Mouse (Mus musculus) forebrain, embryonic 11.5 days (tissue): ENCODE measurements at regions not wholly inside any gene's neighbourhood (a gene's known extent, or its start where the extent isn't known, plus 50 kb on each side); places are given as distances from the start of the nearest gene placed in this dataset.

Source experiments
- ATAC-seq: fragments of 200-750 bp; cut with Nextera tagmentation; replicated peaks from 2 replicates; pipeline ENCODE4 v1.8.0; 2017; ENCODE audit warnings: moderate TSS enrichment; ENCODE audit not compliant: low FRiP score
- DNase-seq: peaks from one replicate; pipeline ENCODE4 v3.0.0-alpha.2; 2017; ENCODE audit warnings: low spot score
- H3K27ac ChIP-seq: fragments of 300-500 bp; sonication (generic); 2 replicates; pipeline ENCODE4 v1.5.1; 2014; ENCODE audit warnings: low read depth, low read length
- H3K27me3 ChIP-seq: fragments of 300-500 bp; sonication (generic); 2 replicates; pipeline ENCODE4 v1.6.1; 2014; ENCODE audit warnings: mild to moderate bottlenecking, low read length, mixed read lengths; ENCODE audit not compliant: control insufficient read depth, insufficient read depth
- H3K36me3 ChIP-seq: fragments of 300-500 bp; sonication (generic); 2 replicates; pipeline ENCODE4 v1.6.1; 2014; ENCODE audit warnings: mild to moderate bottlenecking, low read length, moderate library complexity, mixed read lengths; ENCODE audit not compliant: control insufficient read depth, insufficient read depth
- H3K4me1 ChIP-seq: fragments of 300-500 bp; sonication (generic); replicated peaks from 2 replicates; pipeline ENCODE4 v1.6.1; 2014; ENCODE audit warnings: low read length, mixed read lengths; ENCODE audit not compliant: control insufficient read depth, insufficient read depth
- H3K4me2 ChIP-seq: fragments of 300-500 bp; sonication (generic); 2 replicates; pipeline ENCODE4 v1.6.1; 2014; ENCODE audit warnings: low read depth, mild to moderate bottlenecking, low read length, moderate library complexity, mixed read lengths; ENCODE audit not compliant: severe bottlenecking
- H3K4me3 ChIP-seq: fragments of 300-500 bp; sonication (generic); 2 replicates; pipeline ENCODE4 v1.5.1; 2014; ENCODE audit warnings: low read depth, low read length
- H3K9ac ChIP-seq: fragments of 300-500 bp; sonication (generic); 2 replicates; pipeline ENCODE4 v1.6.1; 2014; ENCODE audit warnings: low read length
- H3K9me3 ChIP-seq: fragments of 300-500 bp; sonication (generic); 2 replicates; pipeline ENCODE4 v1.6.1; 2016; ENCODE audit warnings: low read length, mixed read lengths; ENCODE audit not compliant: control insufficient read depth
- WGBS: fragments of 180-500 bp; shearing (Covaris S2); extraction: QIAGEN DNeasy Blood & Tissue Kit; methylation state at CpG from one replicate; pipeline ENCODE4 v1.1.7; 2014; 5-methylcytosine and 5-hydroxymethylcytosine counted together

DNA sequence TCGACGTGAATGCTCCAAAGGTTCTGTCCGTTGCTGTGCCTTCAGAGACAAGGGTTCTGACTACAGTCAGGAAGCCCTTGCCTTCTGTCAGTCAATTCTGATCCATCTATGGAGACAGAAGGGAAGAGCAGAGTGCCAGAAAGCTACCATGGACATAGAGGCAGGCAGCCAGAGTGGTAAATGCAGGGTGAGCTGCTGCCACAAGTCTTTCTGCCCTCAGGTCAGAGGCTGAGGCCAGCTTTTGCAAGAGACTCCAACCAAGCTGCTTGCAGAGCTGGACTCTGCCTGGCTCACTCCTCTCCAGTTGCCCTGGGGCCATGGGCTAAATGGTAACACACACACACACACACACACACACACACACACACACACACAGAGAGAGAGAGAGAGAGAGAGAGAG is 201.6 kb downstream of the H2al1j start:
- 89% methylated on average over 3 of the region's 3 CpGs for WGBS
- Histone ChIP-seq H3K9me3 (no peaks in the 10 kb centered on the region), H3K4me2 (no peak overlapping the region), H3K9ac (no peak overlapping the region), H3K27ac (no peak overlapping the region), H3K36me3 (no peaks in the 10 kb centered on the region), H3K4me3 (no peak overlapping the region), H3K4me1 (no peaks in the 10 kb centered on the region; the same call in 1 of the 2 replicates), H3K27me3 (peaks cover 12% of the 10 kb centered on the region)
- ATAC-seq (no peak), DNase-seq (no peak)

DNA sequence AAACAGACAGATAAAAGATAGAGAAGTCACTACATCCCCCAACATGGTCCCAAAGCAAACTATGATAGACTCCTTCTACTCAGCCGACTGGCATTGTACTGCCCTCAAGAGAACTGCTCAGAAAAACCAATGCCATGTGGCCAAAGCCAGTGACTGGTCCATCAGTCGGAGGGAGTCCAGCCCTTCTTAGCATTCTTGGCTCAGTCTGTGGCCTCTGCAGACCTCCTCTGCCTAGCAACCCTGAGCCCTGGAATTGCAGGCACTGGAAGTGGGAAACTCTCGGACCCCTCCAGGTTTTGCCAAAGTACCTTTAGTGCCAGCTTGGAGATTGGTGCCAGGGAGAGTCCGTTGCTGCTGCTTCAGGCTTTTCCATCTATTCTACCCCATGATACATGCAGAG is 205.2 kb downstream of the H2al1j start:
- 66% methylated on average over 4 of the region's 4 CpGs for WGBS
- H3K4me1 ChIP-seq = no peaks in the 10 kb centered on the region; the same call in 1 of the 2 replicates
- ATAC-seq (no peak), DNase-seq (no peak)
- H3K9me3 ChIP-seq = no peaks in the 10 kb centered on the region
- H3K9ac ChIP-seq = no peak overlapping the region
- peak overlapping the region; percentile 46; the same call in 1 of the 2 replicates for H3K27ac ChIP-seq
- H3K36me3 ChIP-seq = no peaks in the 10 kb centered on the region
- no peak overlapping the region for H3K4me2 ChIP-seq
- H3K4me3 ChIP-seq = no peak overlapping the region
- H3K27me3 ChIP-seq = peaks cover 10% of the 10 kb centered on the region

DNA sequence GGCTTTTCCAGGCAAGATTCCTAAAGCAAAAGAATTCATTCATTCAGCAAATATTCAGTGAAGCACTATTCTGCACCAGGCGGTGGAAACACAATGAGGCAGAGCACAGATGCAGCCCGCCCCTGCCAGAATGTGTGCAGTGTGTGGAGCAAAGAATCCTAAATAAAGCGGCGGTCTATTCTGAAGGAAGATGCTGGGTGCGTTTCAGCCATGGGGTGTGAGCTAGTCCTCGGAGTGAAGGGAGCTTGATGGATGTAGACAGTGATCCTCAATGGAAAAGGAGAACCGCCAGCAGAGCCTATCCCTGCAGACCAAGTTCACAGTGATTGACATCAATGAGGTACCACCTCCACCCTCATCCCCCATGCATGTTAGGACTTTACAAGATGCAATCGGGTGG is 206.2 kb downstream of the H2al1j start:
- no peak overlapping the region for H3K9ac ChIP-seq
- DNase-seq (no peak), ATAC-seq (peak; percentile 83)
- 0 out of 2 replicates have a peak, but pooled peaks cover 7% of the 10 kb centered on the region for H3K27me3 ChIP-seq
- H3K4me1 ChIP-seq = no peaks in the 10 kb centered on the region; the same call in 1 of the 2 replicates
- no peak overlapping the region for H3K4me2 ChIP-seq
- peak overlapping the region; percentile 46 for H3K27ac ChIP-seq
- 40% methylated on average over 8 of the region's 8 CpGs for WGBS
- H3K9me3 ChIP-seq = no peaks in the 10 kb centered on the region
- H3K4me3 ChIP-seq = no peak overlapping the region
- H3K36me3 ChIP-seq = no peaks in the 10 kb centered on the region

DNA sequence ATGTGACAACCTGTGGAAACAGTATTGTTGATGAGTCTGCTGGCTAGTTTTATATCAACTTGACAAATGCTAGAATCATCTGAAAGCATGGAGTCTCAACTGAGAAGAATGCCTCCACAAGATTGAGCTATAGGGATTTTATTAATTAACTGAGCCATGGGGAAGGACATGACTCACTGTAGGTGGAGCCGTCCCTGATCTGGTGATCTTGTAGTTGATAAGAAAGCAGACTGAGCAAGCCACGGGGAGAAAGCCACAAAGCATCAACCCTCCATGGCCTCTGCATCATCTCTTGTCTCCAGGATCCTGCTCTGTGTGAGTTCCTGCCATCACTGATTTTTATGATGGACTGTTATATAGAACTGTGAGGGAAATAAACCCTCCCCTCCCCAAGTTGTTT is 213.4 kb downstream of the H2al1j start:
- H3K27ac ChIP-seq = no peak overlapping the region
- ATAC-seq (no peak), DNase-seq (no peak)
- H3K9ac ChIP-seq = no peak overlapping the region
- no peak overlapping the region for H3K4me3 ChIP-seq
- no peaks in the 10 kb centered on the region for H3K27me3 ChIP-seq
- H3K9me3 ChIP-seq = no peaks in the 10 kb centered on the region
- no peaks in the 10 kb centered on the region for H3K36me3 ChIP-seq
- WGBS = 87% methylated on average over 2 of the region's 2 CpGs
- no peak overlapping the region for H3K4me2 ChIP-seq
- H3K4me1 ChIP-seq = no peaks in the 10 kb centered on the region

DNA sequence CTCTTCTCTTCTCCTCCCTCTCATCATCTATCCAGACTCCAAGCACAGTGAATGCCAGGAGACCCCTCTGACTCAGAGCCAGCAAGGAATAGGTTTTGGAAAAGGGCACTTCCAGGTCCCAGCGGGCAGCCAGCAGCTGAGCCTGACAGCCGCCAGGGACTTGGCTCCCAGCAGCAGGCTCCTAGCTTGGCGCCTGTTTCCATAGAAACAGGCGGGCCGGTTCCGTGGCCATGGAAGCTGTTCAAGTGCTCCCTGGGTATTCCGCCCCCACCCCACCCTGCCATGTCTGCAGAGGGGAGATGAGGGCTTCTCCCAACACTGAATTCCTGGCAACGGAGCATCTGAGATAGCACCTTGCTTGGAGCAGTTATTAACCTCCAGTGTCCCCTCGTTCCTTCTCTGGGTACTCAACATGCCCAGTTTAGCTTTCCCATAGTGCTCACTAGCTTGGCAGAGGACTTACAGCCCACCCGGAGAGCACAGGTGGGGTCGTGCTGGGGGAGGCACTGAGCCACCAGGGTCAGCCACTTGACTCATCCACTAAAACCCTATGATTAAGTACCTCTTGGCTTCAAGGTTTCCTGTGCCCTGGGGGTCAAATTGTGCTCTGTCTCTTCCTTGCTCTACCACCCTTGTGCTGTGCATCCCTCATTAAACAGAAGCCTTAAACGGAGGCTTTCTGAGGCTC is 222.7 kb downstream of the H2al1j start:
- no peaks in the 10 kb centered on the region for H3K9me3 ChIP-seq
- H3K27me3 ChIP-seq = peaks cover 2% of the 10 kb centered on the region; the same call in 1 of the 2 replicates
- H3K27ac ChIP-seq = no peak overlapping the region
- no peaks in the 10 kb centered on the region for H3K36me3 ChIP-seq
- peak; percentile 58; the same call in 1 of the 2 replicates for ATAC-seq
- 25% methylated on average over 12 of the region's 12 CpGs for WGBS
- 0 out of 2 replicates have a peak, but pooled peaks cover 8% of the 10 kb centered on the region for H3K4me1 ChIP-seq
- no peak overlapping the region for H3K4me3 ChIP-seq
- H3K9ac ChIP-seq = no peak overlapping the region
- peak overlapping the region; percentile 27; the same call in 1 of the 2 replicates for H3K4me2 ChIP-seq
- DNase-seq = peak; percentile 66

DNA sequence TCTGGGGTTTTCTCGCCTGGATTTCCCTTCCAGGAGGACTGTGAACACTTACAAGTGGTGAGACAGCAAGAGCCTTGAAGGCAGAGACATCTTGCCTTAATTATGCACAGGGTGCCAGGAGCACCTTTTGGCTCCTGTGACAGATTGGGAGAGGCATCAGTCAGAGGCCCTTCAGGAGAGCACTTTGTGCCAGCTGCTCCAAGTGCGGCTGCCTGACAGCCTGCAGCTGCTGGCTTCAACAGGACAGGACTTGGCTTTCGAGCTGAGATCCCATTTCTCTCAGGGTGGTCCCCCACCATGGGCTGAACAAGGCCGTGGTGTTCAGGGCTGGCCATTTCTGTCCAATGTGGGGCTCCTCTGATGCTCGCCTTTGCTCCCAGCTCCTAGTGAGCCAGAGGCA is 224.6 kb downstream of the H2al1j start:
- DNase-seq (no peak), ATAC-seq (no peak)
- Histone ChIP-seq H3K36me3 (no peaks in the 10 kb centered on the region), H3K9ac (no peak overlapping the region), H3K27ac (no peak overlapping the region), H3K4me2 (no peak overlapping the region), H3K4me3 (no peak overlapping the region), H3K9me3 (no peaks in the 10 kb centered on the region), H3K27me3 (peaks cover 2% of the 10 kb centered on the region; the same call in 1 of the 2 replicates), H3K4me1 (0 out of 2 replicates have a peak, but pooled peaks cover 8% of the 10 kb centered on the region)
- 75% methylated on average over 5 of the region's 5 CpGs for WGBS

DNA sequence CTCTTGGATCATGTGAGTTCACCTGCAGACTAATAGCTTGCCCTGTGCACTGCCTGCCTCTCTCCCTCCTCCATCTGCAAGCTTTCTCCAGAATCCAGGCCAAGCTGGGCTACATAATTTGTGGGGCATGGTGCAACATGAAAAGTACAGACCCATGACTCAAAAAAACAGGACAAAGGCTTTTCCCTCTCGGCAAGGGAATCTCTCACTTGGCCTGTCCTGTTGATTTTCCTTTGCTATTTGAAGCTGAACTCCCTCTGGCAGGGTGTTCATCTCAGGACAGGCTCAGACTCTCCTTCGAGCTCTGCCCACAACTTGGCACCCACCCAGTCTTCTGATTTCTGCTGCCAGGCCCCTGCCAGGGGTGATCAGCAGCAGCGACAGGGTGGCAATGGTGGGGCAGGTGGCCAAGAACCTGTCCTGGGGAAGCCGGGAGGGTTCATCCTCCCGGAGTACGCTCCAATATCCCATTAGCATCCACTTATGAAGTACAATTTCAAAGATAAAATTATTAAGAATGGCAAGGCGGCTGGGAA is 227.5 kb downstream of the H2al1j start:
- no peak overlapping the region for H3K27ac ChIP-seq
- H3K27me3 ChIP-seq = peaks cover 2% of the 10 kb centered on the region; the same call in 1 of the 2 replicates
- 88% methylated on average over 7 of the region's 7 CpGs for WGBS
- no peaks in the 10 kb centered on the region for H3K9me3 ChIP-seq
- no peak overlapping the region for H3K4me3 ChIP-seq
- H3K9ac ChIP-seq = no peak overlapping the region
- DNase-seq = no peak
- 0 out of 2 replicates have a peak, but pooled peaks cover 3% of the 10 kb centered on the region for H3K4me1 ChIP-seq
- H3K36me3 ChIP-seq = no peaks in the 10 kb centered on the region
- no peak overlapping the region for H3K4me2 ChIP-seq
- no peak for ATAC-seq

DNA sequence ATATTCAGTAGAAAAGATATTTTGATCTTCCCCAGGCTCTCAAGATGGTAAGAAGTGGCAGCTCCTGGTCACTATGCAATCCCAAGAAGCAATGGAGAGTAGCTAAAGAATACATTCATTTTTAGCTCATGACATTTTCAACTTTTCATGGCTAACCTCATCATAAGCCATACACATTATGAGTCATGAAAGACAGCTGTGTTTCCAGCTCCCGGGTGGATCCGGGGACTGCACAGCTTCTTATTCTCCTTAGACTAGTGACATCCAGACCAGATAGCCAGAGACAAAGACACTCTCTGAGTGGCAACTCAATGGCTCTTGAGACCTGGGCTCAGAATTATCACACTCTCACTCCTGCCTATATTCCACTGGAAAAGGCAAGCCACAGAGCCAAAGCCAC is 230.6 kb downstream of the H2al1j start:
- H3K4me2 ChIP-seq = no peak overlapping the region
- DNase-seq (no peak), ATAC-seq (no peak)
- WGBS = 93% methylated on average over 2 of the region's 2 CpGs
- no peak overlapping the region for H3K4me3 ChIP-seq
- H3K4me1 ChIP-seq = no peaks in the 10 kb centered on the region
- no peak overlapping the region for H3K9ac ChIP-seq
- no peak overlapping the region for H3K27ac ChIP-seq
- H3K9me3 ChIP-seq = no peaks in the 10 kb centered on the region
- H3K36me3 ChIP-seq = no peaks in the 10 kb centered on the region
- H3K27me3 ChIP-seq = no peaks in the 10 kb centered on the region; the same call in 1 of the 2 replicates
